Mouse (Mus musculus) bone marrow, adult 2 months (tissue): ENCODE data around the gene Fam217b. TPM values are rescaled to one million over a fixed set of nuclear protein-coding genes. Genes with fewer than 3 reads are reported as not detected.

Experiments used
- H3K27ac ChIP-seq: fragments of 200-500 bp; 2 replicates; pipeline ENCODE4 v1.5.1; 2012; ENCODE audit warnings: low read depth, mild to moderate bottlenecking, control low read depth, inconsistent platforms, low read length; ENCODE audit not compliant: control insufficient read depth, poor library complexity, insufficient read depth
- H3K4me1 ChIP-seq: fragments of 200-500 bp; 2 replicates; pipeline ENCODE4 v1.6.1; 2011; ENCODE audit warnings: low read length; ENCODE audit not compliant: control insufficient read depth, insufficient read depth
- H3K4me3 ChIP-seq: fragments of 200-500 bp; replicated peaks from 2 replicates; pipeline ENCODE3; 2011; ENCODE audit warnings: mild to moderate bottlenecking, low read depth, low read length, control low read depth; ENCODE audit not compliant: control insufficient read depth
- CTCF ChIP-seq: fragments of 200-500 bp; IDR thresholded peaks from 2 replicates; pipeline ENCODE4 v1.5.1; 2011; ENCODE audit warnings: low read length, control low read depth; ENCODE audit not compliant: control insufficient read depth, insufficient read depth
- POLR2A ChIP-seq: fragments of 200-500 bp; IDR thresholded peaks from 2 replicates; pipeline ENCODE4 v1.6.1; 2011; ENCODE audit warnings: low read depth, mild to moderate bottlenecking, control low read depth, low read length, borderline replicate concordance; ENCODE audit not compliant: control insufficient read depth
- WGBS: fragments of 180-500 bp; shearing (Covaris S2); methylation state at CpG from one replicate; pipeline ENCODE4 v1.1.7; 2018; 5-methylcytosine and 5-hydroxymethylcytosine counted together
- polyA plus RNA-seq: library from polyadenylated mRNA; stranded (reverse); fragments of >200 nt; gene quantifications from 2 replicates; pipeline ENCODE4 v1.2.4, GENCODE M21; 2011; ENCODE audit warnings: low replicate concordance; ENCODE audit not compliant: missing spikeins, insufficient read depth, insufficient read length

The Fam217b gene
- polyA plus RNA-seq, 1 experiment, result 8.6 TPM

- TF ChIP-seq POLR2A (no peak), CTCF (no peak)
- Histone ChIP-seq H3K27ac (no peak overlapping the region), H3K4me1 (no peaks in the 10 kb centered on the region; the same call in 1 of the 2 replicates), H3K4me3 (no peak overlapping the region)
- WGBS, result 67% methylated on average over 9 of the region's 9 CpGs
Observed at GRCm38 (mm10) chr2:178428183-178428582, 13.9 kb downstream of the Fam217b start.

GRCm38 (mm10) chr2:178428676-178429075, 14.4 kb downstream of the Fam217b start:
- Histone ChIP-seq H3K4me3 (no peak overlapping the region), H3K27ac (no peak overlapping the region), H3K4me1 (no peaks in the 10 kb centered on the region; the same call in 1 of the 2 replicates)
- 73% methylated on average over 4 of the region's 4 CpGs for WGBS
- TF ChIP-seq POLR2A (no peak), CTCF (no peak)

DNA sequence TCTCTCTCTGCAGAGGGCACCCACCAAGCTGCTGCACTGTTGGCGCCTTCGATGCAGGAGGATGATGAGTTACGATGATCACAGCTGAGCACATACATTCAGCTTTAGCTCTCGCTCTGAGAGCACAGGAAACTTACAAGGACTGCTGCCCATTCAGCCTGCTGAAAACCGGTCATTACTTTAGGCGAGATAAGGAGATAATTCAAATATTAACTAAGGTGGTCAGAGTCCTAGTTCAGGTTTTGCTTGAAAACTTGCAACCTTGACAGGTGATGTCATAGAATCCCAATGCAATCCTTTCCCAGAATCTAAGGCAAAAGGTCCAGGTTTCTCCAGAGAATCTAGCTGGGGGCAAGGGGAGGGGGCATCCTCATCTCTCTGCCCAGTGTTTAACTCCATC, 15.1 kb downstream of the Fam217b start:
- no peak for TF ChIP-seq POLR2A
- no peak for TF ChIP-seq CTCF
- 79% methylated on average over 6 of the region's 6 CpGs for WGBS
- Histone ChIP-seq H3K4me3 (no peak overlapping the region), H3K4me1 (no peaks in the 10 kb centered on the region; the same call in 1 of the 2 replicates), H3K27ac (no peak overlapping the region)

DNA sequence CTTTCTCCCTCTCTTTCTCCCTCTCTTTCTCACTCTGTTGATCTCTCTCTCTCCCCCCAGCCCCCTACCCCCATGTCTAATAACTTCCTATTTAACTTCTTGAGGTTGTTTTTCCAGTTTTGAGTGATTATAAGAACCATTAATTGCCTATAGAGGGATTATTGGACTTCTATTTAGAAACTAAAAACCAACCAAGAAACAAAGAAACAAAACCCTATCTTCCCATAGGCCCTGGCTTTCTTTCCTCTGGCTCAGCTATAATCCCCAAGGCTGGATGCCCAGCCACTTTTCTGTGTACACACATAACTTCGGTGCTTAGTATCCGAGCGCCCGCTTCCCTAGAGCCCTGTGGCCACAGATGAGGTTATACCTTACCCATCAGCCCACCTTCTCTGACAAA, 15.9 kb downstream of the Fam217b start, which contains the start of gene Cdh26:
Gene Cdh26 (plus strand): TSS at position 301 of the 400 bp plus-strand sequence.
- TF ChIP-seq CTCF (no peak), POLR2A (no peak)
- no peak within 1 kb of the TSS for H3K27ac ChIP-seq
- H3K4me3 ChIP-seq, result no peak within 1 kb of the TSS
- 86% methylated on average over 4 of the region's 4 CpGs for WGBS
- H3K4me1 ChIP-seq, result no peaks in the 10 kb centered on the region; the same call in 1 of the 2 replicates

DNA sequence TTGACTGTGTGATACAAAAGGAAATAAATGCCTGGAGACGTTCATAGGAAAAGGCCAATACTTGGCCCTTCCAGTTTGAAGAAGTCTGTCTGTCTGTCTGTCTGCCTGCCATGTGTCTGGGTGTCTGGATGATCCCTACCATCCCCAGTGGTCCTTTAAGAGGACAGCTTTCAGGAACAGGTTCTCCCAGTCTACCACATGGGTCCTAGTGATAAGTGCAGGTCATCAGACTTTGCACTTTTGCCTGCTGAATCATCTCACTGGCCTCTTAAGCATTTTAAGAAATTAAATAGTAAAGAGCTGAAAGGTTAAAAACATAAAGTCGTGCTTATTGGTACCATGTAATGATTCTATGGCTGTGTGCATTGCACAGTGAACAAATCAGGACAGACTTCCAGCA, 19.2 kb downstream of the Fam217b start:
- Histone ChIP-seq H3K4me3 (no peak overlapping the region), H3K4me1 (no peaks in the 10 kb centered on the region; the same call in 1 of the 2 replicates), H3K27ac (no peak overlapping the region)
- TF ChIP-seq CTCF, result no peak
- no peak for TF ChIP-seq POLR2A
- WGBS, result 61% methylated on average over 2 of the region's 2 CpGs

GRCm38 (mm10) chr2:178433903-178434302, 19.6 kb downstream of the Fam217b start:
- TF ChIP-seq POLR2A (no peak), CTCF (no peak)
- Histone ChIP-seq H3K27ac (no peak overlapping the region), H3K4me3 (no peak overlapping the region), H3K4me1 (no peaks in the 10 kb centered on the region; the same call in 1 of the 2 replicates)
- WGBS, result 76% methylated on average over 2 of the region's 2 CpGs

DNA sequence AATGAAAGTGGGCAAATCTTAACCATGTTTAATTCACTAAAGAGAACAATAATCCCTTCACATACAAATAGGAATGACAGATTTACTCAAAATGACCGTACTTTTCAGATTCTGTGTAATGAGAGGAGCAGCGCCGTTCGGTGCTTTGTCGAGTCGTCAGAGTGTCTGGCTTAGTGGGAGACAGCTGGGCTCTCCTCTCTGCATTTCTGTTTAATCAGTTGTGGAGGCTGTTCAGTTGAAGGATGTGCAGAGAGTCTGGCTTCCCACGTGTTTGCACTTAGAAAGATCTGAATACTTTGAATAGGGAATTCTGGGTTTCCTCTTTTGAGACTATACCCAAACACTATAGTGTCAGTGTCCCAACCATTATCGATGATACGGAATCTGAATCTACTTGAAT, 23.0 kb downstream of the Fam217b start:
- TF ChIP-seq CTCF (no peak), POLR2A (no peak)
- Histone ChIP-seq H3K27ac (no peak overlapping the region), H3K4me1 (no peaks in the 10 kb centered on the region; the same call in 1 of the 2 replicates), H3K4me3 (no peak overlapping the region)
- 77% methylated on average over 9 of the region's 9 CpGs for WGBS

DNA sequence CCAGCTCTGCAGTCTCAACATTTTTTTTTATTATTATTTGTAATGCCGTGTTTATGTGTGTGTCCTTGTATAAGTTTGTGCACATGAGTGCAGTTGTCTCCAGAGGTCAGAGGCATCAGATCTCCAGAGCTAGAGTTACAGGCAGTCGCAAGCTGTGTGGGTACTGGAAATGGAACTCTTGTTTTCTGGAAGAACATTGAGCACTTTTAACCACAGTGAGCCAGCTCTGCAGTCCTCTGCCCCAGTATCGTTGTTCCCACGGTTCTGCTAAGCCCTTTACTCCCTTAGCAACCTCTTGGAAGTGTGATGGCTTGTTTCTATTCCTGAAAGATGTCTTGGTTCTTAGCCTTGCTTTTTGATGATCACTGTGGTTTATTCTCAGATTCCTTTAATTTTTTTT, 35.1 kb downstream of the Fam217b start:
- H3K4me3 ChIP-seq, result no peak overlapping the region
- WGBS, result 74% methylated on average over 4 of the region's 4 CpGs
- H3K4me1 ChIP-seq, result no peaks in the 10 kb centered on the region
- H3K27ac ChIP-seq, result no peak overlapping the region
- no peak for TF ChIP-seq CTCF
- no peak for TF ChIP-seq POLR2A

- WGBS, result 42% methylated on average over 2 of the region's 2 CpGs
- no peak for TF ChIP-seq POLR2A
- no peak for TF ChIP-seq CTCF
- Histone ChIP-seq H3K4me3 (no peak overlapping the region), H3K4me1 (no peaks in the 10 kb centered on the region), H3K27ac (no peak overlapping the region)
Observed at GRCm38 (mm10) chr2:178450236-178450635, 35.9 kb downstream of the Fam217b start.
